Mouse (Mus musculus) myocyte (in vitro differentiated cells): ENCODE results near the gene Cox4i1. TPM values are rescaled to one million over a fixed set of nuclear protein-coding genes. Genes with fewer than 3 reads are reported as not detected.

Experiments used
- H3K27me3 ChIP-seq: one replicate; pipeline ENCODE4 v1.6.1; 2011; ENCODE audit not compliant: control insufficient read depth, insufficient read depth, insufficient read length
- H3K36me3 ChIP-seq: one replicate; pipeline ENCODE4 v1.6.1; 2011; ENCODE audit not compliant: control insufficient read depth, insufficient read depth
- H3K4me2 ChIP-seq: one replicate; pipeline ENCODE4 v1.6.1; 2011; ENCODE audit warnings: low read depth, control low read depth
- H3K4me3 ChIP-seq: one replicate; pipeline ENCODE4 v1.5.1; 2011; ENCODE audit warnings: mild to moderate bottlenecking, control low read depth, moderate library complexity
- H3K79me2 ChIP-seq: one replicate; pipeline ENCODE4 v1.6.1; 2011; ENCODE audit not compliant: control insufficient read depth, insufficient read depth
- H3ac ChIP-seq: one replicate; pipeline ENCODE4 v1.6.1; 2011; ENCODE audit not compliant: control insufficient read depth, insufficient read length
- CEBPB ChIP-seq: IDR thresholded peaks from 2 replicates; pipeline ENCODE4 v1.6.1; 2011; ENCODE audit warnings: mild to moderate bottlenecking, moderate library complexity; ENCODE audit not compliant: poor library complexity, insufficient read depth, severe bottlenecking
- E2F4 ChIP-seq: IDR thresholded peaks from one replicate; pipeline ENCODE4 v1.6.1; 2011; ENCODE audit warnings: mild to moderate bottlenecking, control low read depth, moderate library complexity; ENCODE audit not compliant: insufficient read depth
- MAX ChIP-seq: IDR thresholded peaks from one replicate; pipeline ENCODE4 v1.6.1; 2011; ENCODE audit warnings: low read depth, mild to moderate bottlenecking, control low read depth
- MYOD1 ChIP-seq, 3 experiments: IDR thresholded peaks; one replicate each; pipeline ENCODE4 v1.6.1; 2011; ENCODE audit warnings: control low read depth in 2 of 3, low read depth in 2 of 3, mild to moderate bottlenecking in 2 of 3, moderate library complexity in 1 of 3; ENCODE audit not compliant: insufficient read length in 2 of 3, control insufficient read depth in 1 of 3
- MYOG ChIP-seq, 3 experiments: IDR thresholded peaks; one replicate each; pipeline ENCODE4 v1.6.1; 2011; ENCODE audit warnings: control low read depth in 2 of 3, low read depth in 2 of 3, mild to moderate bottlenecking in 2 of 3; ENCODE audit not compliant: insufficient read length in 2 of 3, control insufficient read depth in 1 of 3, insufficient read depth in 1 of 3
- POLR2A ChIP-seq: IDR thresholded peaks from one replicate; pipeline ENCODE4 v1.6.1; 2011; ENCODE audit warnings: low read depth, mild to moderate bottlenecking, control low read depth, moderate library complexity; ENCODE audit not compliant: insufficient read length
- POLR2AphosphoS2 ChIP-seq: IDR thresholded peaks from one replicate; pipeline ENCODE4 v1.6.1; 2011; ENCODE audit warnings: low read depth, control low read depth; ENCODE audit not compliant: insufficient read length
- REST ChIP-seq: IDR thresholded peaks from one replicate; pipeline ENCODE4 v1.6.1; 2011; ENCODE audit warnings: mild to moderate bottlenecking, control low read depth, moderate library complexity; ENCODE audit not compliant: insufficient read depth, insufficient read length
- SRF ChIP-seq: IDR thresholded peaks from one replicate; pipeline ENCODE4 v1.6.1; 2011; ENCODE audit warnings: low read depth; ENCODE audit not compliant: control insufficient read depth, insufficient read length
- TCF12 ChIP-seq: IDR thresholded peaks from one replicate; pipeline ENCODE4 v1.6.1; 2011; ENCODE audit warnings: mild to moderate bottlenecking, control low read depth; ENCODE audit not compliant: poor library complexity, insufficient read depth, severe bottlenecking
- TCF3 ChIP-seq: IDR thresholded peaks from one replicate; pipeline ENCODE4 v1.6.1; 2011; ENCODE audit warnings: low read depth, control low read depth; ENCODE audit not compliant: insufficient read length
- USF1 ChIP-seq: IDR thresholded peaks from one replicate; pipeline ENCODE4 v1.6.1; 2011; ENCODE audit warnings: low read depth, mild to moderate bottlenecking, control low read depth, moderate library complexity
- polyA plus RNA-seq: library from polyadenylated mRNA; unstranded; fragments of >200 nt; fragmentation: generic; extraction: Trizol; gene quantifications from one replicate; pipeline ENCODE4 v1.2.1, GENCODE M21; 2012; ENCODE audit warnings: missing spikeins

Gene Cox4i1
- polyA plus RNA-seq, 1 experiment, result 1,903 TPM

DNA sequence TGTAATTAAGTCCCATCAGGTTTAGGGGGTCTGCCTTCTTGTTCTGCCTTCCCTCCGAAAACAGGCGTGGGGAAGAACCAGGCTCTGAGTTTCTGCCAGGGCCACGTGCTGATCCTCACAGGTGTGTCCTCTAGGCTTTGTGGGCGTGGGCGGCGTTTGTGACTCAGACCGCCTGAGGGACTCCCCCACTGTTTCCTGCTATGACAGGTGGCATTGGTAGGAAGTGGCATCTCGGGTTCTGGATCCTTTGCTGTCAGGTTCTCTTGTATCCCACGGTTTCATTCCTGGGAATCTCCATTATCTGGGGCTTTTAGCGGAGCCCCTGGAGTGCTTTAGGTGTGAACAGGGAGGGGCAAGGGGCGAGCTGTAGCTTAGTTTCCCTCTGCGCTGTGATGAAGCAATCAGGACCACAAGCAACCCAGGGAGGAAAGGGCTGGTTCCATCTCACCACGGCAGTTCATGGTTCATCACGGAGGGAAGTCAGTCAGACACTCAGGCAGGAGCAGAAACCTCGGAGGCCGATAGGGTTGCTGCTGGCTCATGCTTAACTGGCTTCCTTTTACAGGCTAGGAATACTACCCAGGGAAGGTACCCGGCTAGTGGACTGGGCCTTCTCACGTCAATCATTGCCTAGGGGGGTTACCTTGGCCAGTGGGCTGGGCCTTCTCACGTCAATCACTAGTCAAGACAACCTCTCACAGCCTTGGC, 33.9 kb downstream of the Cox4i1 start:
- Histone ChIP-seq H3K79me2 (no peaks in the 10 kb centered on the region), H3K27me3 (peaks cover 64% of the 10 kb centered on the region)
- TF ChIP-seq MYOD1 (IDR thresholded peaks at IDR 0.05; ENCODE audit: control insufficient read depth in 1 of 3, insufficient read length in 2 of 3, low read depth in 2 of 3) (no peak), USF1 (no peak), TCF3 (no peak), E2F4 (no peak)

DNA sequence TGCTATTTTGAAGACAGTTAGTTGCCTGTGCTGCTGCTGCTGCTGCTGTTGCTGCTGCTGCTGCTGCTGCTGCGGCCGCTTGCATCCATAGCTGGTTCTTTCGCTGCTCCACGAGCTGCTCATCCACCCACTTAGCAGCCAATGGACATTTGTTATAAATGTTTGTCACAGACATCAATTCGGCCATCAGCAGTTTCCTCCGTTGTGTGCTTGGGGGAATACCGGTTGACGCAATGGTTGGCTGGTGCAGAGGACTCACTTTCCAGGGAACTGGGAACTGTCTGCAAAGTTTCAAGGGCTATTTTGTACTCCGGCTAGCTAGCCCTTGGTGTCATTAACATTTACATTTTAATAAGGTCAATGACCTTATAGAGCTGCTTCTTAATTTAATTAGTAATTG, 36.2 kb downstream of the Cox4i1 start:
- no peak for TF ChIP-seq TCF12
- no peak for TF ChIP-seq REST
- no peak for TF ChIP-seq MAX
- no peak for TF ChIP-seq TCF3
- no peak for TF ChIP-seq CEBPB
- no peak for TF ChIP-seq E2F4
- no peak for TF ChIP-seq USF1
- no peak for TF ChIP-seq POLR2A
- TF ChIP-seq POLR2AphosphoS2, result no peak
- no peak for TF ChIP-seq MYOD1 (IDR thresholded peaks at IDR 0.05; ENCODE audit: control insufficient read depth in 1 of 3, insufficient read length in 2 of 3, low read depth in 2 of 3)
- TF ChIP-seq MYOG (IDR thresholded peaks at IDR 0.05; ENCODE audit: control insufficient read depth in 1 of 3, insufficient read depth in 1 of 3, insufficient read length in 2 of 3, low read depth in 2 of 3), result no peak
- no peak for TF ChIP-seq SRF
- H3ac ChIP-seq, result no peak overlapping the region
- H3K4me2 ChIP-seq, result no peak overlapping the region
- no peaks in the 10 kb centered on the region for H3K79me2 ChIP-seq
- H3K27me3 ChIP-seq, result peaks cover 84% of the 10 kb centered on the region
- no peak overlapping the region for H3K4me3 ChIP-seq
- no peaks in the 10 kb centered on the region for H3K36me3 ChIP-seq

More for the DNA sequence above, 33.9 kb downstream of the Cox4i1 start:
- no peak overlapping the region for H3ac ChIP-seq
- no peak overlapping the region for H3K4me2 ChIP-seq
- H3K4me3 ChIP-seq, result no peak overlapping the region
- H3K36me3 ChIP-seq, result no peaks in the 10 kb centered on the region

DNA sequence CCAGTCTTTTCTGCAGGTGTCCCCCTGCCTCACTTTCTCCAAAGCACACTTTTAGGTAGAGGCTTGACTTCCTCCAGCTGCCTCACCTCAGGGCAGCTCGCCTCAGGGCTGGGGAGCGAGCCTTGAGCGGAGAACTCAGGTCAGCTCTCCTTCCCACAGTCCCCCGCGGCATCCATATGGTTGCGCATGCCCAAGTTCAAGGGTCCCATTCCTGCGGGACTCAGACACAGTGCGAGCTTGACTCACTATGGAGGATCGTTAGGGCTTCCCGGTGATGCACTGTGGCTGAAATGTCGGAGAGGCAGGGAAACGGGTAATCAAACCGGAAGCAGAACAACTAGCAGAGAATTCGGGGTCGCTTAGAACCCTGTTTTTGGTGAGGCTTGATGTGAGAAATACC, 37.1 kb downstream of the Cox4i1 start:
- no peak for TF ChIP-seq MAX
- no peak for TF ChIP-seq TCF12
- TF ChIP-seq MYOD1 (IDR thresholded peaks at IDR 0.05; ENCODE audit: control insufficient read depth in 1 of 3, insufficient read length in 2 of 3, low read depth in 2 of 3), result no peak
- no peak for TF ChIP-seq SRF
- no peak for TF ChIP-seq CEBPB
- no peak for TF ChIP-seq TCF3
- no peak for TF ChIP-seq USF1
- TF ChIP-seq REST, result no peak
- no peak for TF ChIP-seq E2F4
- no peak for TF ChIP-seq POLR2AphosphoS2
- no peak for TF ChIP-seq POLR2A
- no peak for TF ChIP-seq MYOG (IDR thresholded peaks at IDR 0.05; ENCODE audit: control insufficient read depth in 1 of 3, insufficient read depth in 1 of 3, insufficient read length in 2 of 3, low read depth in 2 of 3)
- no peaks in the 10 kb centered on the region for H3K36me3 ChIP-seq
- no peak overlapping the region for H3ac ChIP-seq
- peaks cover 92% of the 10 kb centered on the region for H3K27me3 ChIP-seq
- no peak overlapping the region for H3K4me2 ChIP-seq
- no peak overlapping the region for H3K4me3 ChIP-seq
- H3K79me2 ChIP-seq, result no peaks in the 10 kb centered on the region

DNA sequence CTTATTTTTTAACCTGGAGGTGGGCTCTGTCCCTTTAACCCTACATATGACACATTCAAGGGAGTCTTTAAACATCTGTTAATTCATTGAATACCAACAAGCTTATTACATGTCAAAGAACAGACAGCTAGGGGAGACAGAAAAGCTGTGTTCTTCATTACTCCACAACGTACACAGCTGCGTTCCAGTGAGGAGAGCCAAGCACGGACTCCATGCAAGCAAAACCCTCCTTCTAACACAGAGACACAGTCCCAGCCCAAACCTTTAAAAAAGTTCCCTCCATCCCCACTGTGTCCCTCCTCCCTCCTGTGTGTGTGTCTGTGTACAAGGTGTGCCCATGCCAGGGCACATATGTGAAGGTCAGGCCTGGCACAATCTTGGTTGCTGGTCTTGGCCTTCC, 38.2 kb downstream of the Cox4i1 start:
- no peak for TF ChIP-seq POLR2AphosphoS2
- TF ChIP-seq POLR2A, result no peak
- TF ChIP-seq TCF3, result no peak
- TF ChIP-seq CEBPB, result no peak
- TF ChIP-seq MYOD1 (IDR thresholded peaks at IDR 0.05; ENCODE audit: control insufficient read depth in 1 of 3, insufficient read length in 2 of 3, low read depth in 2 of 3), result no peak
- TF ChIP-seq SRF, result no peak
- no peak for TF ChIP-seq MYOG (IDR thresholded peaks at IDR 0.05; ENCODE audit: control insufficient read depth in 1 of 3, insufficient read depth in 1 of 3, insufficient read length in 2 of 3, low read depth in 2 of 3)
- no peak for TF ChIP-seq E2F4
- TF ChIP-seq REST, result no peak
- TF ChIP-seq MAX, result no peak
- no peak for TF ChIP-seq USF1
- no peak for TF ChIP-seq TCF12
- Histone ChIP-seq H3K4me3 (no peak overlapping the region), H3K27me3 (peaks cover 93% of the 10 kb centered on the region), H3K79me2 (no peaks in the 10 kb centered on the region), H3ac (no peak overlapping the region), H3K4me2 (no peak overlapping the region), H3K36me3 (no peaks in the 10 kb centered on the region)

DNA sequence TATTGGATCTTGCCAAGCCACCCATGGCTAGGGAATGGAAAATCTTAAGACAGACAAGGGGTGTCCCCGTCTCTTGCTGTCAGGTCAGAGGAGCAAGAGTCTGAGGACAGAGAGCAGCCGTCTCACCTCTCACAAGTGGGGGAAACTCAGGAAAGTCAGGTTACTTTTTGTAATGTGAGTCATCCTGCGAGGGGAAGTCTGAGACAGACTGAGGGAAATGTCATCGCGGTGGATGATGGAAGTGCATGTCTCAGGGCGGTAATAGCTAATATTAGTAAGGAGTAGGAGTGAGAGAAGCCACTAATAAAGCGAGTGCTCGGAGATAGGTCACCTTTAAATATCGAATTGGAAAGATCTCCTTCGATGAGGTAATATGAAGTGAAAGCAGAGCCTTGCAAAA, 41.2 kb downstream of the Cox4i1 start:
- no peak overlapping the region for H3ac ChIP-seq

More for the DNA sequence above, 41.2 kb downstream of the Cox4i1 start:
- no peak overlapping the region for H3K4me3 ChIP-seq
- peaks cover 65% of the 10 kb centered on the region for H3K27me3 ChIP-seq
- TF ChIP-seq MAX (no peak), REST (no peak), SRF (no peak), CEBPB (no peak), USF1 (no peak), POLR2AphosphoS2 (no peak), MYOD1 (IDR thresholded peaks at IDR 0.05; ENCODE audit: control insufficient read depth in 1 of 3, insufficient read length in 2 of 3, low read depth in 2 of 3) (no peak), TCF3 (no peak), TCF12 (no peak), MYOG (IDR thresholded peaks at IDR 0.05; ENCODE audit: control insufficient read depth in 1 of 3, insufficient read depth in 1 of 3, insufficient read length in 2 of 3, low read depth in 2 of 3) (no peak), E2F4 (no peak), POLR2A (no peak)
- H3K36me3 ChIP-seq, result no peaks in the 10 kb centered on the region
- H3K4me2 ChIP-seq, result no peak overlapping the region
- H3K79me2 ChIP-seq, result no peaks in the 10 kb centered on the region
